Mouse (Mus musculus) lung, postnatal 36 days (tissue): ENCODE measurements at regions not wholly inside any gene's neighbourhood (a gene's known extent, or its start where the extent isn't known, plus 50 kb on each side); places are given as distances from the start of the nearest gene placed in this dataset.

Experiments used
- DNase-seq: peaks from one replicate; pipeline ENCODE4 v3.0.0; 2022; ENCODE audit warnings: mixed read lengths

- DNase-seq = peak; percentile 80
Observed at GRCm38 (mm10) chr12:20614766-20615165, 375.5 kb upstream of the Asap2 start.
